ENCODE assay signal across 9 mouse cellular contexts in the genomic region with DNA sequence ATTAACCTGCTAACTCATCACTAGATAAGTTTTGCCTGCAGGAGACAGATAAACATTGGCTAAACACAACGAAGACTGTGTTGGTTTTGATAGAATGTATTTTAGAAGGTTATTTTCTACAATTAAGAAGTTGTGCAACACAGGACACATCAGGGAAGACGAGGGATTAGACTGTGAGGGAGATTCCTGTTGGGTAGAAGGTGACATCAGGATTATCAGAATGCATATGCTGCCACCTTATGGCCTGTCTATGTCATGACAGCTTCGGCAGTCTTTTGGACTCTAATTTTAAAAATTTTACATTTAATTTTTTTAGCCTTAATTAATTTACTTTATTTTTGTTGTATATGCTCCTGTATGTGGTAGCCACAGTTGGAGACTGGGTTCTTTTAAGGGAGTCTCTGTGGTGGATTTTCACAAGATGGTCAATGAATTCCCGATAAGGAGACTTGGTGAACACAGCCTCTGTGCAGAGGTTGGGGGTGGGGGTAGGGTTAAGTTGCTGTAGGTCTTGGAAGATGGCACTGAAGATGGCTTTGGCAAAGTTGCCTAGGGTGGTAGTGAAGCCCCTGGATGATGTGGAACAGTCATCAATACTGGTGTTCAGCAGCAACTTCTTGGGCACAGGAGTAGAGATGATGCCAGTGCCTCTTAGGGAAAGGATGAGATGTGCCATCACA. TPM values are rescaled to one million over a fixed set of nuclear protein-coding genes. Genes with fewer than 3 reads are reported as not detected.
DNase-seq lines count a peak whose midpoint lies in the region; ATAC-seq and TF ChIP-seq lines count a peak whose summit lies in the region.
"Had no signal": no experiment of that assay in that cellular context is flagged by ENCODE, and none has a peak within 500 bp of the region (broad histone marks: within the 10 kb centered on the region; RNA-seq: fewer than 3 reads in every experiment).

No protein-coding gene starts in this region.

- no peaks in the 10 kb centered on the region for H3K27me3 ChIP-seq in hindbrain, embryonic 11.5 days (ENCODE audit: control insufficient read depth, insufficient read depth, low read length)
- H3K27me3 ChIP-seq in hindbrain, embryonic 10.5 days (ENCODE audit: insufficient read depth, poor library complexity, severe bottlenecking), result no peaks in the 10 kb centered on the region
- H3K27me3 ChIP-seq in forebrain, postnatal 0 days (ENCODE audit: insufficient read depth, low read length), result no peaks in the 10 kb centered on the region
- H3K27me3 ChIP-seq in midbrain, embryonic 16.5 days (ENCODE audit: control insufficient read depth, insufficient read depth, low read depth, low read length), result no peaks in the 10 kb centered on the region

- H3K9me3 ChIP-seq in hindbrain, embryonic 11.5 days (ENCODE audit: control insufficient read depth, low read length), result no peaks in the 10 kb centered on the region
- no peaks in the 10 kb centered on the region for H3K9me3 ChIP-seq in hindbrain, embryonic 10.5 days
- no peaks in the 10 kb centered on the region for H3K9me3 ChIP-seq in forebrain, postnatal 0 days (ENCODE audit: low read length)
- H3K9me3 ChIP-seq in midbrain, embryonic 16.5 days (replicated peaks; ENCODE audit: control insufficient read depth, low read length, poor library complexity, severe bottlenecking), result no peaks in the 10 kb centered on the region
- H3K9me3 ChIP-seq: limb, embryonic 15.5 days had no signal

- no peak overlapping the region for H3K9ac ChIP-seq in hindbrain, embryonic 11.5 days (ENCODE audit: low read depth, low read length)
- no peak overlapping the region for H3K9ac ChIP-seq in forebrain, postnatal 0 days
- no peak overlapping the region for H3K9ac ChIP-seq in midbrain, embryonic 16.5 days (ENCODE audit: low read depth, low read length)
- H3K9ac ChIP-seq: limb, embryonic 15.5 days had no signal

- peak; percentile 44 for DNase-seq in hindbrain, embryonic 11.5 days (ENCODE audit: low spot score)
- DNase-seq in hindbrain, embryonic 10.5 days (ENCODE audit: low spot score), result no peak
- peak; percentile 53 for DNase-seq in CD4-positive, CD25-positive, alpha-beta regulatory T cell, adult 2 months (ENCODE audit: low read depth, low spot score)
- peak; percentile 71 for DNase-seq in adipocyte (ENCODE audit: low spot score)
- peak; percentile 48 for DNase-seq in forebrain, postnatal 0 days
- peak; percentile 25 for DNase-seq in layer of hippocampus, adult 9-10 months (ENCODE audit: low spot score)
- DNase-seq in urinary bladder, postnatal 25 days (ENCODE audit: low spot score), result no peak

- ATAC-seq in hindbrain, embryonic 11.5 days (ENCODE audit: low FRiP score), result 0 out of 2 replicates have a peak, but pooled peaks have one; percentile 47
- ATAC-seq in forebrain, postnatal 0 days, result peak; percentile 66; the same call in 1 of the 2 replicates
- peak; percentile 70; the same call in 1 of the 2 replicates for ATAC-seq in midbrain, embryonic 16.5 days

- peak; percentile 70 for TF ChIP-seq CTCF in forebrain, postnatal 0 days (IDR thresholded peaks at IDR 0.05; ENCODE audit: low read depth)

- no peaks in the 10 kb centered on the region for H3K36me3 ChIP-seq in hindbrain, embryonic 11.5 days (ENCODE audit: control insufficient read depth, insufficient read depth, low read length)
- H3K36me3 ChIP-seq in hindbrain, embryonic 10.5 days, result no peaks in the 10 kb centered on the region
- no peaks in the 10 kb centered on the region for H3K36me3 ChIP-seq in forebrain, postnatal 0 days (ENCODE audit: insufficient read depth)
- no peaks in the 10 kb centered on the region for H3K36me3 ChIP-seq in midbrain, embryonic 16.5 days (ENCODE audit: control insufficient read depth, insufficient read depth, low read length)
- H3K36me3 ChIP-seq: limb, embryonic 15.5 days had no signal

- H3K4me3 ChIP-seq in hindbrain, embryonic 11.5 days (ENCODE audit: low read depth, low read length), result no peak overlapping the region
- H3K4me3 ChIP-seq in hindbrain, embryonic 10.5 days, result no peak overlapping the region
- H3K4me3 ChIP-seq in forebrain, postnatal 0 days (ENCODE audit: low read depth, low read length), result no peak overlapping the region
- H3K4me3 ChIP-seq in midbrain, embryonic 16.5 days (ENCODE audit: low read depth, low read length), result no peak overlapping the region
- H3K4me3 ChIP-seq: limb, embryonic 15.5 days had no signal

- 29% methylated on average over 4 of the region's 4 CpGs for WGBS in hindbrain, embryonic 11.5 days
- 26% methylated on average over 4 of the region's 4 CpGs for WGBS in hindbrain, embryonic 10.5 days
- 18% methylated on average over 4 of the region's 4 CpGs for WGBS in forebrain, postnatal 0 days
- 29% methylated on average over 4 of the region's 4 CpGs for WGBS in midbrain, embryonic 16.5 days

- H3K4me2 ChIP-seq in hindbrain, embryonic 11.5 days (replicated peaks; ENCODE audit: low read depth, low read length), result no peak overlapping the region
- no peak overlapping the region for H3K4me2 ChIP-seq in forebrain, postnatal 0 days (ENCODE audit: low read depth)
- no peak overlapping the region for H3K4me2 ChIP-seq in midbrain, embryonic 16.5 days (ENCODE audit: low read length)
- H3K4me2 ChIP-seq: limb, embryonic 15.5 days had no signal

- H3K27ac ChIP-seq in hindbrain, embryonic 11.5 days (ENCODE audit: low read depth, low read length), result no peak overlapping the region
- H3K27ac ChIP-seq in hindbrain, embryonic 10.5 days, result no peak overlapping the region
- no peak overlapping the region for H3K27ac ChIP-seq in forebrain, postnatal 0 days (ENCODE audit: low read depth, low read length)
- no peak overlapping the region for H3K27ac ChIP-seq in midbrain, embryonic 16.5 days (ENCODE audit: low read length)
- H3K27ac ChIP-seq: limb, embryonic 15.5 days had no signal

- no peaks in the 10 kb centered on the region for H3K4me1 ChIP-seq in hindbrain, embryonic 11.5 days (replicated peaks; ENCODE audit: control insufficient read depth, insufficient read depth, low read length)
- no peaks in the 10 kb centered on the region for H3K4me1 ChIP-seq in hindbrain, embryonic 10.5 days (replicated peaks)
- no peaks in the 10 kb centered on the region for H3K4me1 ChIP-seq in forebrain, postnatal 0 days (ENCODE audit: insufficient read depth)
- no peaks in the 10 kb centered on the region for H3K4me1 ChIP-seq in midbrain, embryonic 16.5 days (ENCODE audit: control insufficient read depth, insufficient read depth, low read length)
- H3K4me1 ChIP-seq: limb, embryonic 15.5 days had no signal

RNA-seq across cellular contexts. Expression of gene S100a9, which starts 13.1 kb away (rescaled TPM):
- 0.86 and 3.1 TPM in 2 replicates for polyA plus RNA-seq in hindbrain, embryonic 11.5 days (2014; fragmentation: Nextera tagmentation; extraction: Ambion mirVana)
- polyA plus RNA-seq in hindbrain, embryonic 10.5 days (2016; fragmentation: Nextera tagmentation; extraction: Ambion mirVana), result not detected in 2 replicates
- total RNA-seq in forebrain, postnatal 0 days (2014; rRNA removed), result 0.90 and 5.3 TPM in 2 replicates
- 3.6 and 11.5 TPM in 2 replicates for polyA plus RNA-seq in forebrain, postnatal 0 days (2015; fragmentation: Nextera tagmentation; extraction: Ambion mirVana)
- 2.3 and 4.6 TPM in 2 replicates for polyA plus RNA-seq in midbrain, embryonic 16.5 days (2015; fragmentation: Nextera tagmentation; extraction: Ambion mirVana)

RNA-seq across cellular contexts. Expression of gene Pglyrp4, which starts 18.0 kb away (rescaled TPM):
- polyA plus RNA-seq in hindbrain, embryonic 11.5 days (2014; fragmentation: Nextera tagmentation; extraction: Ambion mirVana), result not detected in 2 replicates
- not detected in 2 replicates for polyA plus RNA-seq in hindbrain, embryonic 10.5 days (2016; fragmentation: Nextera tagmentation; extraction: Ambion mirVana)
- total RNA-seq in forebrain, postnatal 0 days (2014; rRNA removed), result not detected in 2 replicates
- polyA plus RNA-seq in forebrain, postnatal 0 days (2015; fragmentation: Nextera tagmentation; extraction: Ambion mirVana), result not detected in 2 replicates
- not detected in 2 replicates for polyA plus RNA-seq in midbrain, embryonic 16.5 days (2015; fragmentation: Nextera tagmentation; extraction: Ambion mirVana)

RNA-seq across cellular contexts. Expression of gene S100a8, which starts 39.9 kb away (rescaled TPM):
- polyA plus RNA-seq in hindbrain, embryonic 11.5 days (2014; fragmentation: Nextera tagmentation; extraction: Ambion mirVana), result 2.8 and 4.2 TPM in 2 replicates
- not detected in 2 replicates for polyA plus RNA-seq in hindbrain, embryonic 10.5 days (2016; fragmentation: Nextera tagmentation; extraction: Ambion mirVana)
- 6.7 and 15.1 TPM in 2 replicates for total RNA-seq in forebrain, postnatal 0 days (2014; rRNA removed)
- 4.3 and 13.9 TPM in 2 replicates for polyA plus RNA-seq in forebrain, postnatal 0 days (2015; fragmentation: Nextera tagmentation; extraction: Ambion mirVana)
- 4.1 and 5.6 TPM in 2 replicates for polyA plus RNA-seq in midbrain, embryonic 16.5 days (2015; fragmentation: Nextera tagmentation; extraction: Ambion mirVana)

RNA-seq across cellular contexts. Expression of gene S100a7a, which starts 54.8 kb away (rescaled TPM):
- polyA plus RNA-seq in hindbrain, embryonic 11.5 days (2014; fragmentation: Nextera tagmentation; extraction: Ambion mirVana), result not detected in 2 replicates
- not detected in 2 replicates for polyA plus RNA-seq in hindbrain, embryonic 10.5 days (2016; fragmentation: Nextera tagmentation; extraction: Ambion mirVana)
- total RNA-seq in forebrain, postnatal 0 days (2014; rRNA removed), result 0.19 and 0.23 TPM in 2 replicates
- not detected in 2 replicates for polyA plus RNA-seq in forebrain, postnatal 0 days (2015; fragmentation: Nextera tagmentation; extraction: Ambion mirVana)
- 0.21 TPM in 1 of 2 replicates, not detected in the other for polyA plus RNA-seq in midbrain, embryonic 16.5 days (2015; fragmentation: Nextera tagmentation; extraction: Ambion mirVana)

Comparison
In these comparisons a context has a peak if more than half of its experiments do, and no peak if none do; other contexts are left out.
1. DNase-seq: peak in hindbrain, embryonic 11.5 days (single experiment), CD4-positive, CD25-positive, alpha-beta regulatory T cell, adult 2 months (single experiment), adipocyte (single experiment), forebrain, postnatal 0 days (single experiment) and layer of hippocampus, adult 9-10 months (single experiment); none in hindbrain, embryonic 10.5 days (single experiment) and urinary bladder, postnatal 25 days (single experiment).
2. Peak in every context shown above with its lines, with median percentiles within 50 percentile points of each other: ATAC-seq.